In the genomic region with DNA sequence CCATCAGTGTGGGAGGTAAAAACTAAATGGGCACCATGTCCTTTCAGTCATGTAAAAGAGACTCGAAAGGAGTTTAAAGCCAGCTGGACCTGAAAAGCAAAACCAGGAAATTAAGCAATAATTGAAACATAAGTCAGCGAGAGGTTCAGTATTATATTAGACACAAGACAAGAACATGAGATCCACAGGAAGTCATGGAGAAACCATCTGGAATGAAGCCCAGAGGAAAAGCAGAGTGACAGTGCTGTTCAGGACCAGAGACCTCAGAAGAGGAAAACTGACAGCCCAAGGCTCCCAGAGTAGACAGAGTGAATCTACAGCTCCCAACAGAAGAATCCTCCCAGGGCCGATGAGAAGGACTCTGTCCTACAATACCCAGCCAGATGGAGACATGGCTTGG, we compare ENCODE assay signal across 29 mouse cellular contexts. TPM values are rescaled to one million over a fixed set of nuclear protein-coding genes. Genes with fewer than 3 reads are reported as not detected.
DNase-seq lines count a peak whose midpoint lies in the region; ATAC-seq lines count a peak whose summit lies in the region.
"Had no signal": no experiment of that assay in that cellular context is flagged by ENCODE, and none has a peak within 500 bp of the region (broad histone marks: within the 10 kb centered on the region; RNA-seq: fewer than 3 reads in every experiment).

No protein-coding gene starts in this region.

- DNase-seq in heart, adult 9 months (ENCODE audit: low spot score in 2 of 2): peak; percentile 19 to 41
- DNase-seq in kidney, postnatal 14 days: peak; percentile 41
- DNase-seq in lung, postnatal 36 days: peak; percentile 19
- no peak for DNase-seq in lung, postnatal 14 days
- DNase-seq in natural killer cell, adult 2 months (ENCODE audit: low spot score in 2 of 2): no peak
- DNase-seq: adrenal gland, adult 2 months; adrenal gland, postnatal 36 days; B cell, adult 2 months; cerebellum, adult 18-20 months; cerebellum, postnatal 10 days; gastrocnemius, postnatal 25 days; heart, adult 2 months; layer of hippocampus, postnatal 36 days; left cerebral cortex, postnatal 4 days; liver, postnatal 0 days; right cerebral cortex, postnatal 4 days; thymus, postnatal 4 days had no signal

- H3K27ac ChIP-seq in heart, embryonic 11.5 days (ENCODE audit: low read depth, low read length): no peak overlapping the region
- no peak overlapping the region for H3K27ac ChIP-seq in kidney, embryonic 14.5 days (ENCODE audit: low read depth, low read length)
- H3K27ac ChIP-seq: embryonic facial prominence, embryonic 13.5 days; forebrain, embryonic 10.5 days; forebrain, embryonic 15.5 days; heart, adult 2 months; hindbrain, embryonic 14.5 days; liver, embryonic 12.5 days; neural tube, embryonic 12.5 days; stomach, postnatal 0 days had no signal

- no peak overlapping the region for H3K4me2 ChIP-seq in heart, embryonic 11.5 days
- H3K4me2 ChIP-seq in kidney, embryonic 14.5 days (replicated peaks; ENCODE audit: low read depth, low read length): no peak overlapping the region
- H3K4me2 ChIP-seq: embryonic facial prominence, embryonic 13.5 days; forebrain, embryonic 15.5 days; hindbrain, embryonic 14.5 days; liver, embryonic 12.5 days; midbrain, embryonic 11.5 days; neural tube, embryonic 12.5 days had no signal

- no peaks in the 10 kb centered on the region for H3K36me3 ChIP-seq in heart, embryonic 11.5 days (ENCODE audit: control insufficient read depth, insufficient read depth, low read length)
- H3K36me3 ChIP-seq in kidney, embryonic 14.5 days (ENCODE audit: control insufficient read depth, insufficient read depth, low read length): no peaks in the 10 kb centered on the region
- H3K36me3 ChIP-seq: embryonic facial prominence, embryonic 13.5 days; forebrain, embryonic 10.5 days; forebrain, embryonic 15.5 days; liver, embryonic 12.5 days; neural tube, embryonic 12.5 days had no signal

- H3K9ac ChIP-seq in heart, embryonic 11.5 days (ENCODE audit: low read depth, low read length): no peak overlapping the region
- H3K9ac ChIP-seq in kidney, embryonic 14.5 days (ENCODE audit: low read depth, low read length): no peak overlapping the region
- H3K9ac ChIP-seq: embryonic facial prominence, embryonic 13.5 days; forebrain, embryonic 15.5 days; hindbrain, embryonic 14.5 days; liver, embryonic 12.5 days; liver, postnatal 0 days; neural tube, embryonic 12.5 days had no signal

- no peaks in the 10 kb centered on the region for H3K27me3 ChIP-seq in heart, embryonic 11.5 days (ENCODE audit: control insufficient read depth, insufficient read depth, low read length)
- no peaks in the 10 kb centered on the region for H3K27me3 ChIP-seq in kidney, embryonic 14.5 days (ENCODE audit: control insufficient read depth, insufficient read depth, low read length)
- H3K27me3 ChIP-seq: embryonic facial prominence, embryonic 13.5 days; forebrain, embryonic 15.5 days; liver, embryonic 12.5 days; neural tube, embryonic 12.5 days had no signal

- H3K4me1 ChIP-seq in heart, embryonic 11.5 days (ENCODE audit: control insufficient read depth, insufficient read depth, low read length): no peaks in the 10 kb centered on the region
- no peaks in the 10 kb centered on the region for H3K4me1 ChIP-seq in kidney, embryonic 14.5 days (ENCODE audit: control insufficient read depth, insufficient read depth, low read length)
- H3K4me1 ChIP-seq: forebrain, embryonic 15.5 days; liver, embryonic 12.5 days; neural tube, embryonic 12.5 days had no signal

- 81% methylated on average over 3 of the region's 3 CpGs for WGBS in heart, embryonic 11.5 days (ENCODE audit: insufficient replicate concordance)
- 71% methylated on average over 3 of the region's 3 CpGs for WGBS in kidney, embryonic 14.5 days

- no peak for ATAC-seq in heart, embryonic 11.5 days (replicated peaks; ENCODE audit: insufficient number of reproducible peaks, low FRiP score, low TSS enrichment)
- no peak for ATAC-seq in kidney, embryonic 14.5 days (ENCODE audit: low FRiP score, low TSS enrichment)
- ATAC-seq: forebrain, embryonic 15.5 days; intestine, postnatal 0 days; liver, embryonic 12.5 days; liver, postnatal 0 days; midbrain, embryonic 16.5 days had no signal

- H3K9me3 ChIP-seq in heart, embryonic 11.5 days (replicated peaks; ENCODE audit: control insufficient read depth, low read length): peaks cover 2% of the 10 kb centered on the region; the same call in 1 of the 2 replicates
- no peaks in the 10 kb centered on the region for H3K9me3 ChIP-seq in kidney, embryonic 14.5 days (ENCODE audit: control insufficient read depth, low read length)
- H3K9me3 ChIP-seq: embryonic facial prominence, embryonic 13.5 days; forebrain, embryonic 10.5 days; forebrain, embryonic 15.5 days; liver, embryonic 12.5 days; neural tube, embryonic 12.5 days had no signal

- no peak overlapping the region for H3K4me3 ChIP-seq in heart, embryonic 11.5 days (ENCODE audit: low read depth, low read length)
- no peak overlapping the region for H3K4me3 ChIP-seq in kidney, embryonic 14.5 days (ENCODE audit: low read length)
- H3K4me3 ChIP-seq: embryonic facial prominence, embryonic 13.5 days; forebrain, embryonic 10.5 days; forebrain, embryonic 15.5 days; heart, adult 2 months; liver, embryonic 12.5 days; neural tube, embryonic 12.5 days had no signal

RNA-seq across cellular contexts. Expression of gene Trip13, which starts 40.0 kb away (rescaled TPM):
- polyA plus RNA-seq in heart, embryonic 11.5 days (2014; fragmentation: Nextera tagmentation; extraction: Ambion mirVana): 36.5 and 37.5 TPM in 2 replicates
- polyA plus RNA-seq in kidney, embryonic 14.5 days (2014; fragmentation: Nextera tagmentation; extraction: Ambion mirVana): 44.1 and 54.9 TPM in 2 replicates

RNA-seq across cellular contexts. Expression of gene Brd9, which starts 40.0 kb away (rescaled TPM):
- 41.7 and 47.0 TPM in 2 replicates for polyA plus RNA-seq in heart, embryonic 11.5 days (2014; fragmentation: Nextera tagmentation; extraction: Ambion mirVana)
- polyA plus RNA-seq in kidney, embryonic 14.5 days (2014; fragmentation: Nextera tagmentation; extraction: Ambion mirVana): 41.9 and 47.7 TPM in 2 replicates

RNA-seq across cellular contexts. Expression of gene Nkd2, which starts 50.1 kb away (rescaled TPM):
- polyA plus RNA-seq in heart, embryonic 11.5 days (2014; fragmentation: Nextera tagmentation; extraction: Ambion mirVana): 2.3 and 2.4 TPM in 2 replicates
- polyA plus RNA-seq in kidney, embryonic 14.5 days (2014; fragmentation: Nextera tagmentation; extraction: Ambion mirVana): 3.7 and 4.1 TPM in 2 replicates

Comparison
In these comparisons a context has a peak if more than half of its experiments do, and no peak if none do; other contexts are left out.
1. DNase-seq: peak in heart, adult 9 months (2 of 2), kidney, postnatal 14 days (single experiment) and lung, postnatal 36 days (single experiment); none in lung, postnatal 14 days (single experiment) and natural killer cell, adult 2 months (0 of 2).